Mouse (Mus musculus) A20 (cell line): ENCODE results near the gene Sprr1b.
"Not testable (repeated sequence)": the region's sequence is repeated elsewhere in the genome, so short reads cannot be mapped to it uniquely, and the experiment has no call there.

Experiments used
- DNase-seq: peaks from one replicate; pipeline ENCODE4 v3.0.0-alpha.2; 2011; ENCODE audit warnings: low read depth, low spot score

Sprr1b gene

GRCm38 (mm10) chr3:92438689-92439088 lies at the start of gene Sprr1b:
TSS of gene Sprr1b (minus strand) at chr3:92438789.
- DNase-seq: no peak

GRCm38 (mm10) chr3:92486307-92486706 lies 47.7 kb upstream of the Sprr1b start:
- no peak for DNase-seq

GRCm38 (mm10) chr3:92485863-92486262 lies 47.3 kb upstream of the Sprr1b start, which contains the start of gene Sprr1a:
TSS of gene Sprr1a (minus strand) at chr3:92485895.
- no peak for DNase-seq

- DNase-seq: not testable (repeated sequence)
Observed at GRCm38 (mm10) chr3:92481249-92481648, 42.7 kb upstream of the Sprr1b start.

GRCm38 (mm10) chr3:92470111-92470510 lies 31.5 kb upstream of the Sprr1b start:
- DNase-seq: no peak

- DNase-seq: no peak
Observed at GRCm38 (mm10) chr3:92467424-92467823, 28.8 kb upstream of the Sprr1b start.

GRCm38 (mm10) chr3:92466576-92466975 lies 28.0 kb upstream of the Sprr1b start:
- no peak for DNase-seq

GRCm38 (mm10) chr3:92458620-92459019 lies 20.0 kb upstream of the Sprr1b start, which contains the start of gene Sprr3:
TSS of gene Sprr3 (minus strand) at chr3:92458720.
- DNase-seq: no peak

GRCm38 (mm10) chr3:92455151-92455550 lies 16.6 kb upstream of the Sprr1b start:
- DNase-seq: no peak

- DNase-seq: no peak
Observed at GRCm38 (mm10) chr3:92440177-92440576, 1.6 kb upstream of the Sprr1b start.

- no peak for DNase-seq
Observed at GRCm38 (mm10) chr3:92432282-92432681, 6.3 kb downstream of the Sprr1b start, which contains the start of gene Sprr2k. TSS of gene Sprr2k (plus strand) at chr3:92432582.

- no peak for DNase-seq
Observed at GRCm38 (mm10) chr3:92429323-92429722, 9.3 kb downstream of the Sprr1b start, which contains the start of gene Gm9774. TSS of gene Gm9774 (minus strand) at chr3:92429423.

- DNase-seq: no peak
Observed at GRCm38 (mm10) chr3:92417782-92418181, 20.8 kb downstream of the Sprr1b start, which contains the start of gene Sprr2j-ps. TSS of gene Sprr2j-ps (plus strand) at chr3:92418082.

GRCm38 (mm10) chr3:92407691-92408090 lies 30.9 kb downstream of the Sprr1b start, which contains the start of gene Sprr2i:
TSS of gene Sprr2i (plus strand) at chr3:92407991.
- no peak for DNase-seq

GRCm38 (mm10) chr3:92394301-92394700 lies 44.3 kb downstream of the Sprr1b start:
- no peak for DNase-seq
